Mouse (Mus musculus) forelimb bud, embryonic 11.5 days (tissue): ENCODE results near the gene Notch4.
A peak's percentile ranks its signal among the peaks of the same experiment; 100 is the strongest.
"Not testable (repeated sequence)": the region's sequence is repeated elsewhere in the genome, so short reads cannot be mapped to it uniquely, and the experiment has no call there.

Source experiments
- DNase-seq: peaks from one replicate; pipeline ENCODE4 v3.0.0-alpha.2; 2012; ENCODE audit warnings: low read depth, low spot score

The Notch4 gene

DNA sequence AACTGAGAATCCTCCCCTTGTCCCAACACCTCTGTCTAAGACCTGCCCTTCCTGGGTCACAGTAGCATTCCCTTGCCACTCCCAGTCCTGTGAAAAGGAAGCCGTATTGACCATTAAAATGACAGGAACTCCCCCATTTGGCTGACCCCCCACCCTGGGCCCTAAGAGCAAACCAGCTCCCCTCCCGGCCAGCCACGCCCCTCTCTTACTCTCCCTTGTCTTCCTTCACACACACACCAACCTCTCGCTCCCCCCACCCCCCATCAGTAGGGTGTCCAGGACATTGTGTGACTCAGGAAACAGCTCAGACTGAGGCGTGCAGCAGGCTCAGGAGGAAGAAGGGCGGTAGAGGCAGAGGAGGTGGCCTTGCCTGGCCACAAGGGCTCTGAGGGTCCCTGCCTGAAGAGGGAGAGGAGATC lies at the start of gene Notch4:
Gene Notch4 (plus strand): TSS at position 266 of the 419 bp plus-strand sequence.
- no peak for DNase-seq

DNA sequence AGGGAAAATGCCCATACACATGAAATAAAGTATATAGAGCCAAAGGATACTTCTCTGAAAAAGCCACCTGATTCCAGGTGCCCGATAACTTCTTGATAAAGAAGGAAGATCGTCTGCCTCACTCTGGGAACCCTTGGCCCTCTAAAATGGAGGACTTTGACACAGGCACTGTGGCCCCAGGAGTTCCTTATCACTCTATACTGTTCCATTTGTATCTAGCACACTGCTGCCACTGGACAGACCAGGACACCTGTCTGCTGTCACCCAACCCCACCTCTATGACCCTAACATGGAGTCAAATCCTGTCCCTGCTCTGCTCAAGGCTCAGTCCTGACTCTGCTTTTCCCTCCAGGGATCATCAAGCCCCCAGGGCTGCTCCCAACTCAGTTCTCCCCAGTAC lies 47.6 kb upstream of the Notch4 start:
- no peak for DNase-seq

DNA sequence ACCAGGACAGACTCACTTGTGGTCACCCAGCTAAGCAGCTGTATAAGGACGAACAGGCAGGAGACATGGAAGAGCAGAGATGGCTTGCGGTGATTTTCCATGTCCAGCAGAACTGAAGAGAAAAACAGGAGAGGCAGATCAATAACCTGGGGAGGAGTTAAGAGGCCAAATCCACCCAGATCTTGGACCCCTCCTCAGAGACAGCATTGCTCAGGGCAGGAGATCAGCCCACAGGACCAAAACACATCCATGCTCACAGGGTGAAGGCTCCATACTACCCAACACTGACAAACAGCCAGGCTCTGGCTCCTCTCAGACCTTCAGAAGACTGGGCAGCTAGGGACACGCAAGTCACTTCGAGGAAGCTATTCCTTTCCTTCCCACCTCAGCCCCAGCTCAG lies 46.8 kb upstream of the Notch4 start, which contains the start of gene Btnl6:
Gene Btnl6 (minus strand): TSS at position 101 of the 400 bp plus-strand sequence.
- no peak for DNase-seq

DNA sequence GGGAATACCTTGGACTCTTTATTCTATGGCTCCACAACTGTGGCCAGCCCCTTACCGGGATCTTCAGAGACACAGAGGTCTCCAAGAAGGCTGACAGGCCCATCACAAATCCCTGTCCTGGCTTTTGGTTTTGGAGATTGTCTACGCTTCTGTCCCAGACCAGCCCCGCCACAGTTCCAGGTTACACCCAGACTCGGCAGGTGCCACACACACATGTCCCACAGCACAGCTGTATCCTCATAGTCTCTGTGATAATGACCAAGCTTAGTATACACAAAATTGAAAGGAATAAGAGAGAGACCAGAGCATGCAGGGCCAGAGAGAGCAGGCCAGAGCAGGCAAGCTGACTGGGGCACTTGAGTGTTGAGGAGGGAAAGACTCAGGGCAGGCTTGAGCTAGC lies 46.3 kb upstream of the Notch4 start:
- no peak for DNase-seq

DNA sequence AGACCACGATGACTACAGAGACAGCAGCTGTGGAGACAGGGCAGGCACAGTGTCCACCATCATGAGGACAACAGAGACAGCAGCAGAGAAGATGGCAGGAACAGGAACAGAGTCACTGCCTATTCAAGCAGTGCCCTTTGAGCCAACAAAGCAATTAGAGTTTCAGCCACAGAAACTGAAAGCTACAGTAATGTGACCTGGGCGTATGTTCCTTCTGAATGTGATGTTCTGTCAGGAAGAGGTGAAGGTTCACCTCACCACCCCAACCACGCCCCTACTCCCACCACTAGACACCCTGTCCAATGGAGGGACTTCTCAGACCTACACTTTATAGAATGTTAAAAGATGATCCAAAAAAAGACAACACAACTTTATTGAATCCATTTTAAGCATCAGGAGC lies 45.5 kb upstream of the Notch4 start:
- DNase-seq = not testable (repeated sequence)

DNA sequence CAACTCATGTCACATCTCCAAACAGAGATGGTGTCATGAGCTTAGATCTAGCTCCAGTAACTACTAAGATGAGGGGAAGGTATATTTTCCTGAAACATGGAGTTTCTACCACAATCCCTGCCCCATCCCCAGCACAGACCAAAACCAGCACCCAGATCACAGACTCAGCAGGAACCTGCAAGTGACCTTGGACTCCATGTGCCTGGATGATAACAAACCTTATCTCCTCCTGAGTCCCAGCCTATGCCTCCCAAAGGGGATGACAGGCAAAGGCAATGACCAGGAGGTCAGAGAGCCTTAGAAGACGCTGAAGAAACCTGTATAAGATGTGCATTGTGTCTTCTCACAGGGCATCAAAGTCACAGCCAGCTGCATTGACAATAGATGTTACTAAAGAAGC lies 45.1 kb upstream of the Notch4 start:
- DNase-seq = no peak

DNA sequence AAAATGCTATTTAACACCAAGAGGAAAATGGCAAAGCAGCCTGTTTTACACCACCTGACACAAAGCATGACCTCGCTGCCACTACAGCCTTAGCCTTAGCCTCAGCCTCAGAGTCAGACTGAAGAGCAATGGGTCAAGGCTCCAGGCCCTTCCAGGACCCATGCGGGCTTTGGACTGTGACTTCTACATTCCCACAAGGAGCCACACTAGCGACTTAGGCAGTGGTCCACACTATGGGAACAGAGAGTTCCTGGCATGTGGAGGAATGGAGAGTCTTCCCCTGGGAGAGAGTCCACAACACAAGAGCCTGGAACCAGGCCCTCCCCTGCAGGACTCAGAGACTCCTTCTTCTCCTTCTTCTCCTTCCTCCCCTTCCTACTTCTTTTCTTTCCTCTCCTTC lies 31.4 kb upstream of the Notch4 start:
- no peak for DNase-seq

DNA sequence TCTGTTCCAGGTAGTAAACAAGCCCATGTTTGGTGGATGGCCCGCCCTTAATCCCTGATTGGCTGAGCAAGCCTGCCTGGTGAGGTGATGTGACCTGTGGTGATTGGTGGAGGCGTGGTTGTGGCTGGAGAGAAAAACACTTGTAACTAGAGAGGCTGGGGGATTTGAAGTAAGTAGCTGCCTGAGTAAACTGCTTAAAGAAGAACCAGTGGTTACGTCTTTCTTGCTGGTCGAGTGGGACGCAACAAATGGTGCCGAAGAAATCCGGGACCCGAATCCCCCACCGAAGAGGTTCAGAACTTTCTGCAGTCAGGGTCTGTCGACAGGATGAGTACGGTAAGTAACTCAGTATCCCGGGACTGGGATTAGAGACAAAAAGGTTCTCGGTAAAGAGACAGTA lies 20.5 kb upstream of the Notch4 start:
- DNase-seq = not testable (repeated sequence)

DNA sequence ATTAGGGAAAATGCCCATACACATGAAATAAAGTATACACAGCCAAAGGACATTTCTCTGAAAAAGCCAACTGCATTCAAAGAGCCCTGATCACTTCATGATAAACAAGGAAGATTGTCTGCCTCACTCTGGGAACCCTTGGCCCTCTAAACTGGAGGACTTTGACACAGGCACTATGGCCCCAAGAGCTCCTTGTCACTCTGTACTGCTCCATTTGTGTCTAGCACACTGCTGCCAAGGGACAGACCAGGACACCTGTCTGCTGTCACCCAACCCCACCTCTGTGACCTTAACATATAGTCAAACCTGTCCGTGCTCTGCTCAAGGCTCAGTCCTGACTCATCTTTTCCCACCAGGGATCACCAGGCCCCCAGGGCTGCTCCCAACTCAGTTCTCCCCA lies 17.3 kb upstream of the Notch4 start:
- no peak for DNase-seq

DNA sequence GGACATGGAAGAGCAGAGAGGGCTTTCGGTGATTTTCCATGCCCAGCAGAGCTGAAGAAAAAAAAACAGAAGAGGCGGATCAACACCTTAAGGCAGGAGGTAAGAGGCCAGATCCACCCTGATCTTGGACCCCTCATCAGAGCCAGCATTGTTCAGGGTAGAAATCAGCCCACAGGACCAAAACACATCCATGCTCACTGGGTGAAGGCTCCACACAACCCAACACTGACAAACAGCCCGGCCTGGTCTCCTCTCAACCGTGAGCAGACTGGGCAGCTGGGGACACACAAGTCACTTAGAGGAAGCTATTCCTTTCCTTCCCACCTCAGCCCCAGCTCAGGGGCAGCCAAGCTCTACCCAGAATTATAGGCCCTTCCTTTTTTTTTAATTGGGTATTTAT lies 16.5 kb upstream of the Notch4 start:
- no peak for DNase-seq

DNA sequence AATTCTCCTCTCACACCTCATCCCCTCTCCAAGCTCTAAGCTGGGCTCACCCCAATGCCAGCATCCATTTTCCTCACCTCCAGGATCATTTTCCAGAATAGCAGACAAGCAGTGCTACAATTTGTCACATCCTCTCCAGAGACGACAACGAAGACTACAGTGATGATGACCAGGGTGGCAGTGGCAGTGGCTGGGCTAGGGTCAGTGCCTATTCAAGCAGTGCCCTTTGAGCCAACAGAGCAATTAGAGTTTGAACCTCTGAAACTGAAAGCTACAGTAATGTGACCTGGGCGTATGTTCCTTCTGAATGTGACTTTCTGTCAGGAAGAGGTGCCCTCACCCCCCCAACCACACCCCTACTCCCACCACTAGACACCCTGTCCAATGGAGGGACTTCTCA lies 14.9 kb upstream of the Notch4 start:
- DNase-seq = no peak

DNA sequence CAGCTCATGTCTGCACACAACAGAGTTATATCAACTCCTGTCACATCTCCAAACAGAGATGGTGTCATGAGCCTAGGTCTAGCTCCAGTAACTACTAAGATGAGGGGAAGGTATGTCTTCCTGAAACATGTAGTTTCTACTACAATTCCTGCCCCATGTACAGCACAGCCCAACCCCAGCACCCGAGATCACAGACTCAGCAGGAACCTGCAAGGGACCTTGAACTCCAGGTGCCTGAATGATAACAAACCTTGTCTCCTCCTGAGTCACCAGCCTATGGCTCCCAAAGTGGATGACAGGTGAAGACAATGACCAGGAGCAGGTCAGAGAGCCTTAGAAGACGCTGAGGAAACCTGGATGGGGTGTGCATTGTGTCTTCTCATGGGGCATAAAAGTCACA lies 14.2 kb upstream of the Notch4 start:
- no peak for DNase-seq

DNA sequence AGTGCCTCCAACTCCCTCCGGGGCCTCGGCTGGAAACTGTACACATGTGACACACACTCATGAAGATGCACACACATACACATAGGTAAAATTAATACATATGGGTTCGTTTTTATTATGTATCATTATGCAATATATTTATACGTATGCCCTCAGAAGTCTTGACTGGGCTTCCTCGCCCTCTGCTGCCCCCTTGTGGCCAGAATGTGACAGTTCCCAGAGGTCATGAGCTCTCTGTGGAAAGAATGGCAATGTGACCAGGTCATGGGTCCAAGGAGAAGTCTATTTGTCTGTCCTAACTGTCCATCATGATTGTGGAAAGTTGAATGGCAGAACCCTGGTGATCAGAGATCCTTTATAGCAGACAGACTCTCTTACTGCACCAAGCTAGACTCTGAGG lies 8.6 kb upstream of the Notch4 start:
- peak; percentile 69 for DNase-seq

DNA sequence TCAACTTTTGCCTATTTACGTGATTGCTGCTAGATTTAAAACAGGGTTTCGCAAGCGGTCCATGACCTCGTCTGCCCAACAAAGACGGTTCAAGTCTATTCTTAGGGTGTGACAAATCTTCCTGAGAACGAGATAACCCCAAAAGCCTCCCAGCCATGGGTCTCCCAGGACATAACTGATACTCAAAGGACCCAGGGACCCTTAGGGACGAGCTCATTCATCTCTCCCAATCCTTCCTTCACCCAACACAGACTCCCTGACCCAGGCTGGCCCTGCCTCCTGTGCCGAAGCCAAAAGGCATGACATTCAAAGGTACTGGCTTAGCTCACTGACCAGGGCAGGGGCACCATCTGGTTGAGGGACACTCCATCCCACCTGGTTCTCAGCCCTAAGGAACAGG lies 7.7 kb upstream of the Notch4 start:
- DNase-seq = no peak

DNA sequence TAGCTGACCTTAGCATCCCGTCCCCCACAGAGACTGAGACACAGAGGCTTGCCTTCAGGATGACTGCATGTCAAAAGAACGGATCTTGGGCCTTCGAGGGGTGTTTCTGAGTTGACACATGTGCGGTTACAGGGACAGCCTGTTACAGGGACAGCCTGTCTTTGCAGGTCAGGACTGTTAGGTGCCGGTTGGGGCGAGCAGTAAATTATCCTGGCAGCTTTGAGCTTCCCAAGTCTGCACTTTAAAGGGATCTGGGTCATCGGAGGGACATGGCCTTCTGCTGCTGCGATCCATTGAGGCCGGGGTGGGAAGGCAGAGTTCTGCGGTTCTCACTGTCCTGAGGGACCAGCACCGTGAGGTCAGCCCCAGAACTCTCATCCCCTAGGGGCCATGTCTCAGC lies 6.7 kb upstream of the Notch4 start:
- DNase-seq = no peak

DNA sequence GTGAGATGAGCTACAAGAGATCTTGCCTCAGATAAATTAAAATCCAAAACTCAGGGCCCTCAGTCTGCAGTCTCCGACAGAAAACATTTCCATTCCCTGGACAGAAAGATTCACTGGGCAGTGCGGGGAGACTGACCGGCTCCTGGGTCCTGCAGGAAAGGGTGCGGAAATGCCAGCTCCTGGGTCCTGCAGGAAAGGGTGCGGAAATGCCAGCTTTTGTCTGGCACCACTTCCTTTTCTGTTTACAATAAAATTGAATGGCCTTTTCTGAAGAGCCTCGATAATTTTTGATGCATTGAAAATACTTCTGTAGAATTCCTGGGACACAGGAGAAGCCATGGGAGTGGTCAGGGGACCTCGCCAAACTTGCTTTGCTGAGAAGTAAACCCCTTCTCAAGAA lies 5.0 kb upstream of the Notch4 start:
- no peak for DNase-seq

DNA sequence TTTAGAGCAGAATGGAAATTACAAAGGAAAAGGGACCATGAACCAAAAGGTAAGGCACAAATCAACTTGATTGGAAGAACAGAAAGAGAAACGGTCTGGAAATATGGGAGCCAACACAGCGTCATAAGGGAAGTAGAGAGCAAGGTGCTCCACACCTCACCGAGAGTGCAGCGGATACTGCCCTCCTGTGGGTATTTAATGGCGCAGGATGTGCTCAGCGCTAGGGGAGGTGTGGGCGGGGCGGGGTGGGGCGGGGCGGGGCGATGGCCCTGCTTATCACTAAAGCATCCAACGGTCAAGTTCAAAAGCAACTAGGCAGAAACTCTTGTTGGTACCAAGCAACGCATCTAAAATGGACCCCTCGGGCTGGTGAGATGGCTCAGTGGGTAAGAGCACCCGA lies 4.2 kb upstream of the Notch4 start:
- DNase-seq = no peak

DNA sequence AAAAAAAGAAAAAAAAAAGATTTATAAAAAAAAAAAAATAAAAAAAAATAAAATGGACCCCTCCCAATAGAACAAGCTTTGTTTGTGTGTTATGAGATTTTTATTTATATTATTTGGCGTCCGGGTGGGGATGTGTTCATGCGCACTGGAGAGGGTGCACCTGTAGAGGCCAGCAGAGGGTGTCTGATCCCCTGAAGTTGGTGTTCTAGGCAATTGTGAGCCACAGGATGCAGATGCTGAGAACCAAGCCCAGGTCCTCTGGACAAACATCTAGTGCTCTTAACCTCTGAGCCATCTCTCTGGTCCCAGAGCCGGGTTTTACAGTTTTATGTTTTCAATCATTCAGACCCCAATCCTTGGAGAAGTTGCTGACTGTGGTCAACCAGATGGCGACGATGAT lies 3.6 kb upstream of the Notch4 start:
- no peak for DNase-seq

DNA sequence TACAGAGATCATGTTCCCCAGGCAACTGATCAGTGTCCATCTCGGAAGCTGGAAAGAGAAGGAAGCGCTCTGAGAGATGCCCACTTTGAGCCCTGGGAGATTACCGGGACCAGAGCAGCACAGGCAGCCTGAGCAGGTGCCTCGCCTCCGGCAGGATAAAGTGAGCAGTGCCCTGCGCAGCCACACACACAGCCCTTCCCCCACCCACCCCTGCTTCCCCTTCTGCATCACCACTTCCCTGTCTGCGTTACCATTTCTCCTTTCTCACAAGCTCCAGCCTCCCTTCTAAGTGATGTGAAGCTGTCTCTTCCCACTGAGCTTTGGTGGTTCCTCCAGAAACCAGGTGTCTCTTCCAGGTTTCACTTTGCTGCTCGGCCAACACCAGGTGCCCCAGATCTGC lies 2.9 kb upstream of the Notch4 start:
- DNase-seq = no peak

DNA sequence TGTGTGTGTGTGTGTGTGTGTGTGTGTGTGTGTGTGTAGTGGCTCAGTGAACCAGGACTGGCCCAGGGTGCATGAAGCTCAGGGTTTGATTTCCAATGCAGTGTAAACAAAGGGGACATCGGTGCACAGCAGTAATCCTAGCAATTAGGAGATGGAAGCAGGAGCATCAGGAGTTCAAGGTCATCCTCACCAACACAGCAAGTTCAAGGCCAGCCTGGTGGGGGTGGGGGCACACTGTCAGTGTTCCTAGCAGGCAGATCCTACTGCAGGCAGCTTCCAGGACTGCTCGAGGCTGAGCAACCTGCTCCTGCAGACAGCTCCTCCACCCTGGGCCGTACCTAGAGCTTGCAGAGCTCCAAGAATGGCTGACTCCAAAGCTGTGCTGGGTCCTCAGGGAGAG lies 1.5 kb upstream of the Notch4 start:
- no peak for DNase-seq

DNA sequence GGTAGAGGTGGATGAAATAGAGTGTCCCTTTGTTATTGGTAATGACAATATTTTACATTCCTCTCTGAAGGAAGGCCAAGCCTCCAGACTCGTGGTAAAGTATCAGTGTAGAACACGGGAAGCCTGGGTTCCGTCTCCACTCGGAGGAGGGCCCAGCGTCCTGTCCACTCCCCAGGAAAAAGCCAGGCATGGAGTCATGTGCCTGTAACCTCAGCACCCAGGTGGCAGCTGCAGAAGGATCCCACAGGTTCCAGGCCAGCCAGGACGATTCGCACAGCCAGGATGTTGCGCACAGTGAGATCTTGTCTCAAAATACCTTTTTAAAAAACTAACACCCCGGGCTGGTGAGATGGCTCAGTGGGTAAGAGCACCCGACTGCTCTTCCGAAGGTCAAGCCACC lies 714 bp upstream of the Notch4 start:
- DNase-seq = no peak

DNA sequence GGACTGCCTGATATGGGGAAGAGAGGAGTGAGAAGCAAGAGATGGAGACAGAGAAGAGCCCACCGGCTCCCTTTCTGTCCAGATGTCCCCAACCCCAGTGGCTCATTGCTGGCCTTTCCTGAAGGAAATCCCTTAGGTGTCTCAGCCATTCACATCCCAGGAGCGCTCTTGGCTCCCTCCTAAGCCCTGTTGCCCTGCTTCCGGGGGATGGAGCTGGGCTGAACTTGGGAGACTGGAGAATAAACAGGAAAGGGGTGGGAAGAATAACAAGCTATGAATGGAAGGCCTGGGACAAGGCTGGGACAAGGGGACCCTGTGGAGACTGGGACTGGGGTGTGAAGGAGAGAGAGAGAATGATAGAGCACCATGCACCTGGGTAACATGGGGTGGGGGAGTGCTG lies 728 bp downstream of the Notch4 start:
- no peak for DNase-seq

DNA sequence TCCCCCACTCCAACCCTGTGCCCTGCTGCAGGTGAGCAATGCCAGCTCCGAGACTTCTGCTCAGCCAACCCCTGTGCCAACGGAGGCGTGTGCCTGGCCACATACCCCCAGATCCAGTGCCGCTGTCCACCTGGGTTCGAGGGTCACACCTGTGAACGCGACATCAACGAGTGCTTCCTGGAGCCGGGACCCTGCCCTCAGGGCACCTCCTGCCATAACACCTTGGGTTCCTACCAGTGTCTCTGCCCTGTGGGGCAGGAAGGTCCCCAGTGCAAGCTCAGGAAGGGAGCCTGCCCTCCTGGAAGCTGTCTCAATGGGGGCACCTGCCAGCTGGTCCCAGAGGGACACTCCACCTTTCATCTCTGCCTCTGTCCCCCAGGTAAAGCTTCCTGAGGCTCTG lies 3.2 kb downstream of the Notch4 start:
- DNase-seq = no peak

DNA sequence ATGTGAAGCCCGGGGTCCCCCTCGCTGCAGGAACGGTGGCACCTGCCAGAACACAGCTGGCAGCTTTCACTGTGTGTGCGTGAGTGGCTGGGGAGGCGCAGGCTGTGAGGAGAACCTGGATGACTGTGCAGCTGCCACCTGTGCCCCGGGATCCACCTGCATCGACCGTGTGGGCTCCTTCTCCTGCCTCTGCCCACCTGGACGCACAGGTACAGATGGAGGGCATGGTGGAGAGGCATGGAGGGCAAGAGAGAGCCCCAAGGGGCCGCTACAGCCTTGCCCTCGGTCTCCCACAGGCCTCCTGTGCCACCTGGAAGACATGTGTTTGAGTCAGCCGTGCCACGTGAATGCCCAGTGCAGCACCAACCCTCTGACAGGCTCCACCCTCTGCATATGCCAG lies 4.4 kb downstream of the Notch4 start:
- no peak for DNase-seq

DNA sequence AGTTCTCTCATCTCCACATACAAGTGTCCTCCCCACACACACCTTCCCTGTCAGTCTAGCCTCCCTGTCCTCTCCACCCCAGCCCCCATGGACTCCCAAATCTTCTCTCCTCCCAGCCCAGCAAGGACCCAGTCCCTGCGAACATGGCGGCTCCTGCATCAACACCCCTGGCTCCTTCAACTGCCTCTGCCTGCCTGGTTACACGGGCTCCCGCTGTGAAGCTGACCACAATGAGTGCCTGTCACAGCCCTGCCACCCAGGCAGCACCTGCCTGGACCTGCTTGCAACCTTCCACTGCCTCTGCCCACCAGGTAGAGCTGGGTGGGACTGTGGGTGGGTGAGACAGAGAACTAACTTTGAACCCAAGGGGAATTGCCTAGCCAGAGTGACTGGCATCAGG lies 5.9 kb downstream of the Notch4 start:
- no peak for DNase-seq
